Mouse (Mus musculus) T-cell, adult 2 months (primary cell): ENCODE results near the gene Unc119b.
"Not testable (repeated sequence)": the region's sequence is repeated elsewhere in the genome, so short reads cannot be mapped to it uniquely, and the experiment has no call there.

ENCODE experiments used
- DNase-seq: peaks from one replicate; pipeline ENCODE4 v3.0.0; 2022; ENCODE audit warnings: low spot score

Unc119b gene

GRCm38 (mm10) chr5:115134234-115135165 lies at the start of gene Unc119b:
TSS of gene Unc119b (minus strand) at chr5:115134975.
- DNase-seq: peak; percentile 89

GRCm38 (mm10) chr5:115183482-115183881 lies 48.7 kb upstream of the Unc119b start:
- DNase-seq: no peak

GRCm38 (mm10) chr5:115182925-115183324 lies 48.1 kb upstream of the Unc119b start:
- DNase-seq: no peak

- peak; percentile 35 for DNase-seq
Measured at GRCm38 (mm10) chr5:115181248-115181940, 46.6 kb upstream of the Unc119b start.

- DNase-seq: no peak
Measured at GRCm38 (mm10) chr5:115179596-115179995, 44.8 kb upstream of the Unc119b start.

GRCm38 (mm10) chr5:115177866-115178265 lies 43.1 kb upstream of the Unc119b start:
- no peak for DNase-seq

- peak; percentile 43 for DNase-seq
Measured at GRCm38 (mm10) chr5:115174554-115174953, 39.8 kb upstream of the Unc119b start.

GRCm38 (mm10) chr5:115170150-115170549 lies 35.4 kb upstream of the Unc119b start:
- no peak for DNase-seq

- no peak for DNase-seq
Measured at GRCm38 (mm10) chr5:115168641-115169415, 34.1 kb upstream of the Unc119b start.

GRCm38 (mm10) chr5:115167396-115167795 lies 32.6 kb upstream of the Unc119b start:
- peak; percentile 91 for DNase-seq

- DNase-seq: no peak
Measured at GRCm38 (mm10) chr5:115166815-115167194, 32.0 kb upstream of the Unc119b start.

GRCm38 (mm10) chr5:115165895-115166814 lies 31.4 kb upstream of the Unc119b start:
- DNase-seq: no peak

GRCm38 (mm10) chr5:115165351-115165750 lies 30.6 kb upstream of the Unc119b start:
- no peak for DNase-seq

GRCm38 (mm10) chr5:115164446-115164845 lies 29.7 kb upstream of the Unc119b start:
- not testable (repeated sequence) for DNase-seq

GRCm38 (mm10) chr5:115163563-115163962 lies 28.8 kb upstream of the Unc119b start:
- DNase-seq: peak; percentile 61

- not testable (repeated sequence) for DNase-seq
Measured at GRCm38 (mm10) chr5:115161940-115162279, 27.1 kb upstream of the Unc119b start.

- DNase-seq: no peak
Measured at GRCm38 (mm10) chr5:115161064-115161939, 26.5 kb upstream of the Unc119b start.

GRCm38 (mm10) chr5:115160655-115161054 lies 25.9 kb upstream of the Unc119b start:
- DNase-seq: no peak

GRCm38 (mm10) chr5:115159165-115159564 lies 24.4 kb upstream of the Unc119b start:
- DNase-seq: no peak
